Mouse (Mus musculus) lung, postnatal 0 days (tissue): ENCODE data around the gene Setd3.

Source experiments
- CTCF ChIP-seq: IDR thresholded peaks from 2 replicates; pipeline ENCODE4 v1.5.1; 2016; ENCODE audit warnings: antibody characterized with exemption, mild to moderate bottlenecking
- EP300 ChIP-seq: IDR thresholded peaks from 2 replicates; pipeline ENCODE4 v1.6.1; 2016; ENCODE audit warnings: antibody characterized with exemption, mild to moderate bottlenecking, control low read depth

GRCm38 (mm10) chr12:108170467-108170866 lies 8.6 kb downstream of the Setd3 start:
- TF ChIP-seq EP300, result no peak
- TF ChIP-seq CTCF, result no peak
